In the genomic region with DNA sequence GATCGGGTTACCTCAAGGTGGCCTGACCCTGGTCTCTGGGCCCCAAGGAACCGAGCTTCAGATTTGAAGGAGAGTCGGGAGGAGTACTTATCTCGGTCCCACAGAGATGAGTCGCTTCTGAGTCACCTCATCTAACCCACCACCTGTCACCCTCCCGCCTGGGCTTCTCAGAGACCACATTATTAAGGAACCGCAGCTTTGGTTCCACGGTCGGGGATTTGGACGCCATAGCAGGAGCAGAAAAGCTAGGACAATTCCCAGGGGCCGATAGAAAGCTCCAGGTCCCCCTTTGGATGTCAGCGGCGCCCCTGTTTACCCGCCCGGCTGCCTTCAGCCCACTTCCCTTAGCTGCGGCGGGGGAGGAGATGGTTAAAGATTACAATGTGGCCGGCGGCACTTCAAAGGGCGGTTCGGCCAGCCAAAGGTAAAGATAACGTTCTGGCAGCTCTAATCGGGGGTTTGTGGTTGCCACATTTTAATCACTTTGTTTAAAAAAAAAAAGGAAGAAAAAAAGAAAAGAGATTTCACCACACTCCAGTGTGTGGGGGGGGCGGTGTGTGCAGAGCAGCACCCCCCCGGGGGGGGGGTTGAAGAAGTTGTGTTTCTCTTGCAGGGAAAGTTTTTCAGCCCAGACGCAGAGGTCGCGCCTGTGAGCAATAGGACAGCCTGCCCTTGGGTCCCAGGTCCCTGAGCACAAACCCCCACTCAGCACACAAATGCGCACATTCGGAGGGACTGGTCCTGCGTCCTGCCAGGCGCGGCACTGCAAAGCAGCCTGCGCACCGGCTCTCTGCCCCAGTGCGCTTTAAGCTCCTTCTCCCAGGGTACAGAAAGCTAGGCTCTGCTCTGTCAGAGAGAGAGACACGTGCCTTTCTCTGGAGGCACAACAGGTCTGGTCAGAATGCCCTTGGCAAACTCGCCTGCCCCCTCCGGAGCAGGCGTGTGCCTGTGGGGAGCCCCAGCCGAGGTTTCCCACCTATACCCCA, we compare ENCODE assay signal across 8 mouse cellular contexts. TPM values are rescaled to one million over a fixed set of nuclear protein-coding genes. Genes with fewer than 3 reads are reported as not detected.
DNase-seq lines count a peak whose midpoint lies in the region; ATAC-seq lines count a peak whose summit lies in the region.

No protein-coding gene starts in this region.

- peak overlapping the region; percentile 93 for H3K4me2 ChIP-seq in kidney, embryonic 14.5 days (replicated peaks; ENCODE audit: low read depth, low read length)
- peak overlapping the region; percentile 95 for H3K4me2 ChIP-seq in embryonic facial prominence, embryonic 15.5 days (replicated peaks)
- peak overlapping the region; percentile 99 for H3K4me2 ChIP-seq in midbrain, embryonic 12.5 days (replicated peaks)

- H3K9me3 ChIP-seq in kidney, embryonic 14.5 days (ENCODE audit: control insufficient read depth, low read length) = no peaks in the 10 kb centered on the region
- no peaks in the 10 kb centered on the region for H3K9me3 ChIP-seq in embryonic facial prominence, embryonic 15.5 days (replicated peaks)
- no peaks in the 10 kb centered on the region for H3K9me3 ChIP-seq in midbrain, embryonic 12.5 days

- peak overlapping the region; percentile 42; the same call in 1 of the 2 replicates for H3K27ac ChIP-seq in kidney, embryonic 14.5 days (ENCODE audit: low read depth, low read length)
- no peak overlapping the region for H3K27ac ChIP-seq in embryonic facial prominence, embryonic 15.5 days (replicated peaks)
- no peak overlapping the region for H3K27ac ChIP-seq in midbrain, embryonic 12.5 days (replicated peaks)

- no peak for DNase-seq in kidney, adult 9 months
- peak; percentile 17 for DNase-seq in adrenal gland, postnatal 25 days
- DNase-seq in kidney, postnatal 10 days = peak; percentile 39
- DNase-seq in gastrocnemius, postnatal 36 days = no peak
- no peak for DNase-seq in spleen, postnatal 4 days (ENCODE audit: low spot score in 2 of 2)

- H3K9ac ChIP-seq in kidney, embryonic 14.5 days (ENCODE audit: low read depth, low read length) = peak overlapping the region; percentile 51
- 0 out of 2 replicates have a peak overlapping the region, but pooled peaks have one; percentile 23 for H3K9ac ChIP-seq in embryonic facial prominence, embryonic 15.5 days
- H3K9ac ChIP-seq in midbrain, embryonic 12.5 days (replicated peaks) = peak overlapping the region; percentile 50

- WGBS in kidney, embryonic 14.5 days = under 1% methylated on average over 41 of the region's 41 CpGs
- WGBS in embryonic facial prominence, embryonic 15.5 days = under 1% methylated on average over 41 of the region's 41 CpGs
- under 1% methylated on average over 41 of the region's 41 CpGs for WGBS in midbrain, embryonic 12.5 days

- no peaks in the 10 kb centered on the region for H3K36me3 ChIP-seq in kidney, embryonic 14.5 days (ENCODE audit: control insufficient read depth, insufficient read depth, low read length)
- H3K36me3 ChIP-seq in embryonic facial prominence, embryonic 15.5 days = no peaks in the 10 kb centered on the region
- no peaks in the 10 kb centered on the region for H3K36me3 ChIP-seq in midbrain, embryonic 12.5 days

- intact Hi-C loops in gastrocnemius, postnatal 36 days (cut with DNase I) = no loop called here

- peaks cover 20% of the 10 kb centered on the region for H3K27me3 ChIP-seq in kidney, embryonic 14.5 days (ENCODE audit: control insufficient read depth, insufficient read depth, low read length)
- peaks cover 41% of the 10 kb centered on the region for H3K27me3 ChIP-seq in embryonic facial prominence, embryonic 15.5 days
- H3K27me3 ChIP-seq in midbrain, embryonic 12.5 days = peaks cover 56% of the 10 kb centered on the region

- ATAC-seq in kidney, embryonic 14.5 days (ENCODE audit: low FRiP score, low TSS enrichment) = peak; percentile 85
- ATAC-seq in embryonic facial prominence, embryonic 15.5 days (ENCODE audit: insufficient number of reproducible peaks, low FRiP score, low TSS enrichment, low read depth) = peak; percentile 18
- peak; percentile 75 for ATAC-seq in midbrain, embryonic 12.5 days (ENCODE audit: low FRiP score, low read depth)

- peaks cover 10% of the 10 kb centered on the region; the same call in 1 of the 2 replicates for H3K4me1 ChIP-seq in kidney, embryonic 14.5 days (ENCODE audit: control insufficient read depth, insufficient read depth, low read length)
- H3K4me1 ChIP-seq in embryonic facial prominence, embryonic 15.5 days = peaks cover 32% of the 10 kb centered on the region
- H3K4me1 ChIP-seq in midbrain, embryonic 12.5 days = peaks cover 27% of the 10 kb centered on the region

- peak overlapping the region; percentile 53 for H3K4me3 ChIP-seq in kidney, embryonic 14.5 days (ENCODE audit: low read length)
- H3K4me3 ChIP-seq in embryonic facial prominence, embryonic 15.5 days (replicated peaks) = peak overlapping the region; percentile 55
- H3K4me3 ChIP-seq in midbrain, embryonic 12.5 days = peak overlapping the region; percentile 54

RNA-seq across cellular contexts. Expression of a gene that starts 1.0 kb away (rescaled TPM):
- polyA plus RNA-seq in kidney, embryonic 14.5 days (2014; fragmentation: Nextera tagmentation; extraction: Ambion mirVana) = 5.8 and 8.0 TPM in 2 replicates
- 20.1 and 35.7 TPM in 2 replicates for total RNA-seq in adrenal gland, postnatal 25 days (2021)
- polyA plus RNA-seq in embryonic facial prominence, embryonic 15.5 days (2015; fragmentation: Nextera tagmentation; extraction: Ambion mirVana) = 12.2 and 14.5 TPM in 2 replicates
- 3.3 and 3.8 TPM in 2 replicates for polyA plus RNA-seq in midbrain, embryonic 12.5 days (2016; fragmentation: Nextera tagmentation; extraction: Ambion mirVana)
- under 1 TPM in 1 of 2 experiments, not detected in 1; 0.05 TPM for total RNA-seq in gastrocnemius, postnatal 36 days (2021)

RNA-seq across cellular contexts. Expression of a gene that starts 16.8 kb away (rescaled TPM):
- polyA plus RNA-seq in kidney, embryonic 14.5 days (2014; fragmentation: Nextera tagmentation; extraction: Ambion mirVana) = 0.37 TPM in 1 of 2 replicates, not detected in the other
- total RNA-seq in adrenal gland, postnatal 25 days (2021) = not detected in 2 replicates
- polyA plus RNA-seq in embryonic facial prominence, embryonic 15.5 days (2015; fragmentation: Nextera tagmentation; extraction: Ambion mirVana) = not detected in 2 replicates
- polyA plus RNA-seq in midbrain, embryonic 12.5 days (2016; fragmentation: Nextera tagmentation; extraction: Ambion mirVana) = 0.39 and 0.66 TPM in 2 replicates
- not detected for total RNA-seq in gastrocnemius, postnatal 36 days (2021)

Comparison
In these comparisons a context has a peak if more than half of its experiments do, and no peak if none do; other contexts are left out.
1. DNase-seq: peak in adrenal gland, postnatal 25 days (single experiment) and kidney, postnatal 10 days (single experiment); none in kidney, adult 9 months (single experiment), gastrocnemius, postnatal 36 days (0 of 2) and spleen, postnatal 4 days (0 of 2).
2. ATAC-seq: peak in every context shown above with its lines; median percentile 85 in kidney, embryonic 14.5 days; 75 in midbrain, embryonic 12.5 days; 18 in embryonic facial prominence, embryonic 15.5 days.
3. Peak in every context shown above with its lines, with median percentiles within 50 percentile points of each other: H3K4me2 ChIP-seq, H3K4me3 ChIP-seq and H3K9ac ChIP-seq.